In genomic region chr1:128102641-128103461, GRCm38 (mm10) we compare ENCODE assay signal across 8 mouse cellular contexts. TPM values are rescaled to one million over a fixed set of nuclear protein-coding genes. Genes with fewer than 3 reads are reported as not detected.
DNase-seq lines count a peak whose midpoint lies in the region; ATAC-seq lines count a peak whose summit lies in the region.

Gene Zranb3, minus strand, starts transcription at chr1:128103047.
Gene R3hdm1, plus strand, starts transcription at chr1:128103301.

- H3K4me2 ChIP-seq in forebrain, embryonic 14.5 days (ENCODE audit: low read length) = peak within 1 kb of the TSS; percentile 65
- H3K4me2 ChIP-seq in neural tube, embryonic 15.5 days = peak within 1 kb of the TSS; percentile 72

- DNase-seq in ES-CJ7 (ENCODE audit: low read depth, low spot score) = peak; percentile 100
- DNase-seq in cerebellum, adult 11 months = peak; percentile 98
- DNase-seq in forebrain, embryonic 14.5 days (ENCODE audit: low spot score) = peak; percentile 100
- DNase-seq in heart, postnatal 14 days = peak; percentile 92 to 94
- peak; percentile 99 for DNase-seq in layer of hippocampus, adult 11-12 months (ENCODE audit: low spot score)
- peak; percentile 97 to 99 for DNase-seq in lung, adult 18-20 months
- peak; percentile 100 for DNase-seq in testis, postnatal 14 days (ENCODE audit: low spot score)

- peak within 1 kb of the TSS; percentile 93 for H3K9ac ChIP-seq in forebrain, embryonic 14.5 days (ENCODE audit: low read length)
- H3K9ac ChIP-seq in neural tube, embryonic 15.5 days (replicated peaks) = peak within 1 kb of the TSS; percentile 91

- H3K27ac ChIP-seq in forebrain, embryonic 14.5 days (ENCODE audit: low read depth, low read length) = peak within 1 kb of the TSS; percentile 93
- peak within 1 kb of the TSS; percentile 93 for H3K27ac ChIP-seq in neural tube, embryonic 15.5 days (replicated peaks)

- ATAC-seq in forebrain, embryonic 14.5 days = peak; percentile 94
- ATAC-seq in neural tube, embryonic 15.5 days (ENCODE audit: low FRiP score) = peak; percentile 97

- H3K36me3 ChIP-seq in forebrain, embryonic 14.5 days (ENCODE audit: control insufficient read depth, insufficient read depth, low read length) = no peaks in the 10 kb centered on the region
- H3K36me3 ChIP-seq in neural tube, embryonic 15.5 days = no peaks in the 10 kb centered on the region

- intact Hi-C loops in heart, postnatal 14 days (cut with DNase I) = loop anchor here (10.0 kb wide), 1 partner anchor 142 kb away; the partner anchor contains the start of gene Ubxn4

- peaks cover 13% of the 10 kb centered on the region for H3K4me1 ChIP-seq in forebrain, embryonic 14.5 days (ENCODE audit: control insufficient read depth, insufficient read depth, low read length)
- peaks cover 21% of the 10 kb centered on the region for H3K4me1 ChIP-seq in neural tube, embryonic 15.5 days

- H3K27me3 ChIP-seq in forebrain, embryonic 14.5 days (replicated peaks; ENCODE audit: control insufficient read depth, insufficient read depth, low read length) = no peaks in the 10 kb centered on the region
- H3K27me3 ChIP-seq in neural tube, embryonic 15.5 days (replicated peaks) = no peaks in the 10 kb centered on the region

- under 1% methylated on average over 43 of the region's 43 CpGs for WGBS in forebrain, embryonic 14.5 days
- under 1% methylated on average over 43 of the region's 43 CpGs for WGBS in neural tube, embryonic 15.5 days

- H3K4me3 ChIP-seq in forebrain, embryonic 14.5 days (ENCODE audit: low read depth, low read length) = peak within 1 kb of the TSS; percentile 80
- H3K4me3 ChIP-seq in neural tube, embryonic 15.5 days (replicated peaks) = peak within 1 kb of the TSS; percentile 97

- H3K9me3 ChIP-seq in forebrain, embryonic 14.5 days (replicated peaks; ENCODE audit: control insufficient read depth, low read length) = no peaks in the 10 kb centered on the region
- no peaks in the 10 kb centered on the region for H3K9me3 ChIP-seq in neural tube, embryonic 15.5 days (replicated peaks)

RNA-seq across cellular contexts. Expression of gene Zranb3, which starts in this region (rescaled TPM):
- 6.4 and 6.5 TPM in 2 replicates for polyA plus RNA-seq in forebrain, embryonic 14.5 days (2014; fragmentation: Nextera tagmentation; extraction: Ambion mirVana)
- total RNA-seq in heart, postnatal 14 days (2021) = 1 to 10 TPM; 4.9 to 5.3 TPM
- 4.1 and 4.8 TPM in 2 replicates for polyA plus RNA-seq in neural tube, embryonic 15.5 days (2015; fragmentation: Nextera tagmentation; extraction: Ambion mirVana)

RNA-seq across cellular contexts. Expression of gene R3hdm1, which starts in this region (rescaled TPM):
- polyA plus RNA-seq in forebrain, embryonic 14.5 days (2014; fragmentation: Nextera tagmentation; extraction: Ambion mirVana) = 63.0 and 80.8 TPM in 2 replicates
- total RNA-seq in heart, postnatal 14 days (2021) = 10 to 100 TPM; 57.5 to 57.6 TPM
- polyA plus RNA-seq in neural tube, embryonic 15.5 days (2015; fragmentation: Nextera tagmentation; extraction: Ambion mirVana) = 78.7 and 83.3 TPM in 2 replicates

Comparison
In these comparisons a context has a peak if more than half of its experiments do, and no peak if none do; other contexts are left out.
1. Peak in every context shown above with its lines: DNase-seq, ATAC-seq, H3K4me3 ChIP-seq and H3K27ac ChIP-seq.